Mouse (Mus musculus): ENCODE measurements around the gene Nhlrc2. TPM values are rescaled to one million over a fixed set of nuclear protein-coding genes. Genes with fewer than 3 reads are reported as not detected.

Gene Nhlrc2
- polyA plus RNA-seq, 1 experiment from 2014 or later, result 6.5 TPM

DNA sequence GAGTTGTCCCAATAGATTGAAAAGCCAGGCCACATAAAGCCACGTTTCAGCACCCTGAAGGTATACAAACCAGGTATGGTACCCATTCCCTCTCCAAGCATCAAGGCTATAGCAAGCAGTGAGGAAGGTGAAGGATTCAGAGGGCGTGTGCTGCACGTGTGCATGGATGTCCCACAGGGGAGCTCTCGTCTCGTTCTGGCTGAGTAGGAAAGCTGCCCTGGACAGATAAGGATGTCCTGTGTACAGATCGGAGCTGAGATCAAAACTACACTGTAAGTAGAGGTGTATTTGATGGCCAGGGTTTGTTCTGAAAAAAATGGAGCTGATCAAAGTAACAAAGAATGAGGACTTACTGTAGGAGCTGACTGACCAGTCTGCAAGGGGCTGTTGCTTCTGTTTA is 18.9 kb downstream of the Nhlrc2 start:
- no peak for ATAC-seq (ENCODE audit: low FRiP score)
- H3K4me3 ChIP-seq (replicated peaks), result no peak overlapping the region
- H3K36me3 ChIP-seq, result peaks cover 9% of the 10 kb centered on the region
- no peak overlapping the region for H3K4me2 ChIP-seq
- peaks cover 10% of the 10 kb centered on the region; the same call in 1 of the 2 replicates for H3K4me1 ChIP-seq
- 74% methylated on average over 6 of the region's 6 CpGs for WGBS
- no peaks in the 10 kb centered on the region for H3K27me3 ChIP-seq (replicated peaks)
- H3K9me3 ChIP-seq (replicated peaks), result no peaks in the 10 kb centered on the region
- no peak overlapping the region for H3K27ac ChIP-seq (replicated peaks)
- H3K9ac ChIP-seq (replicated peaks), result no peak overlapping the region

GRCm38 (mm10) chr19:56570781-56571180 is 22.7 kb downstream of the Nhlrc2 start:
- no peaks in the 10 kb centered on the region for H3K27me3 ChIP-seq (replicated peaks)
- no peak overlapping the region for H3K27ac ChIP-seq (replicated peaks)
- H3K9ac ChIP-seq (replicated peaks), result no peak overlapping the region
- peaks cover 14% of the 10 kb centered on the region for H3K36me3 ChIP-seq
- WGBS, result 93% methylated on average over 8 of the region's 8 CpGs
- no peak for ATAC-seq (ENCODE audit: low FRiP score)
- no peak overlapping the region for H3K4me3 ChIP-seq (replicated peaks)
- no peak overlapping the region for H3K4me2 ChIP-seq
- no peaks in the 10 kb centered on the region for H3K9me3 ChIP-seq (replicated peaks)
- peaks cover 10% of the 10 kb centered on the region; the same call in 1 of the 2 replicates for H3K4me1 ChIP-seq

GRCm38 (mm10) chr19:56571234-56571633 is 23.2 kb downstream of the Nhlrc2 start:
- H3K4me3 ChIP-seq (replicated peaks), result no peak overlapping the region
- no peaks in the 10 kb centered on the region for H3K9me3 ChIP-seq (replicated peaks)
- H3K27ac ChIP-seq (replicated peaks), result no peak overlapping the region
- H3K9ac ChIP-seq (replicated peaks), result no peak overlapping the region
- H3K36me3 ChIP-seq, result peaks cover 18% of the 10 kb centered on the region
- ATAC-seq (ENCODE audit: low FRiP score), result no peak
- no peak overlapping the region for H3K4me2 ChIP-seq
- WGBS, result 88% methylated on average over 2 of the region's 2 CpGs
- peaks cover 10% of the 10 kb centered on the region; the same call in 1 of the 2 replicates for H3K4me1 ChIP-seq
- H3K27me3 ChIP-seq (replicated peaks), result no peaks in the 10 kb centered on the region

DNA sequence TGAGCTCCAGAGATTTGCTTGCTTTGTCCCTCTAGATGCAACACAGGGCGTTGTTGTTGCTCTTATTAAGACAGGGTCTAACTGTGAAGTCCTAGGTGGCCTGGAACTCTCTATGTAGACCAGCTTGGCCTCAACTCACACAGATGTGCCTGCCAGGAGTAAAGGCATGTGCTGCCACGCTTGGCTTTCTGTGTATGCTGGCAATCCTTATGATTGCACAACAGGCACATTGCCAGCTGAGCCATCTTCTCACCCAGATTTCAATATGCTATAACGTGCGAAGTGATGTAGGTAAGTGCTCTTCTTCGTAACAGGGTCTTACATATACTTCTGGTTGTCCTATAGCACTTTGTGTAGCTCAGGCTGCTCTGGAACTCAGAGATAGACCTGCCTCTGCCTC is 23.9 kb downstream of the Nhlrc2 start:
- no peak for ATAC-seq (ENCODE audit: low FRiP score)
- 87% methylated on average over 5 of the region's 5 CpGs for WGBS
- no peaks in the 10 kb centered on the region for H3K9me3 ChIP-seq (replicated peaks)
- no peak overlapping the region for H3K4me3 ChIP-seq (replicated peaks)
- H3K4me2 ChIP-seq, result no peak overlapping the region
- no peak overlapping the region for H3K27ac ChIP-seq (replicated peaks)
- H3K4me1 ChIP-seq, result peaks cover 8% of the 10 kb centered on the region; the same call in 1 of the 2 replicates
- no peaks in the 10 kb centered on the region for H3K27me3 ChIP-seq (replicated peaks)
- H3K9ac ChIP-seq (replicated peaks), result no peak overlapping the region
- peaks cover 18% of the 10 kb centered on the region for H3K36me3 ChIP-seq

- H3K27me3 ChIP-seq (replicated peaks), result no peaks in the 10 kb centered on the region
- WGBS, result 92% methylated on average over 6 of the region's 6 CpGs
- H3K9ac ChIP-seq (replicated peaks), result no peak overlapping the region
- H3K36me3 ChIP-seq, result peaks cover 29% of the 10 kb centered on the region
- H3K4me1 ChIP-seq, result 0 out of 2 replicates have a peak, but pooled peaks cover 3% of the 10 kb centered on the region
- no peaks in the 10 kb centered on the region for H3K9me3 ChIP-seq (replicated peaks)
- H3K4me3 ChIP-seq (replicated peaks), result no peak overlapping the region
- H3K4me2 ChIP-seq, result no peak overlapping the region
- H3K27ac ChIP-seq (replicated peaks), result no peak overlapping the region
- no peak for ATAC-seq (ENCODE audit: low FRiP score)
Observed at GRCm38 (mm10) chr19:56573184-56573583, 25.1 kb downstream of the Nhlrc2 start.

GRCm38 (mm10) chr19:56577801-56578200 is 29.7 kb downstream of the Nhlrc2 start:
- ATAC-seq (ENCODE audit: low FRiP score), result no peak
- H3K4me2 ChIP-seq, result no peak overlapping the region
- H3K9me3 ChIP-seq (replicated peaks), result no peaks in the 10 kb centered on the region
- WGBS, result 100% methylated on average over 1 of the region's 1 CpGs
- no peak overlapping the region for H3K27ac ChIP-seq (replicated peaks)
- H3K36me3 ChIP-seq, result peaks cover 23% of the 10 kb centered on the region
- H3K4me3 ChIP-seq (replicated peaks), result no peak overlapping the region
- no peaks in the 10 kb centered on the region for H3K4me1 ChIP-seq
- no peak overlapping the region for H3K9ac ChIP-seq (replicated peaks)
- no peaks in the 10 kb centered on the region for H3K27me3 ChIP-seq (replicated peaks)

DNA sequence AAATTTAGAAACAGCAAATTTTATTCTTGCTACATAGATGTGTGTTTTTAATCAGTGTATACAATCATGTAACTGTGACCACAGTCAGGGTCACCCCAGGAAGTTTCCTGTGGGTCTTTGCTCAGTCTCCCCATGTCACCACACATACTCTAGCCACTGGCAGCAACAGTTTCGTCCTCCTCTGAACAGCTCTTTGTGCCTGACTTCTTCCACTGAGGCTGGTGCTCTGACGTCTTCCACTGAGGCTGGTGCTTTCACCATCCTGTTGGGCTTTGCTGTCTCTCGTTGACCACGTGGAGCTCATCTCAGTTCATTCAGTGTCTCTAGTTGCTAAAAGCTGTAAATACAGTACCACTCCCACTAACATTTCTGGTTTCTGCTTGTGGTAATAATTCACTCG is 33.9 kb downstream of the Nhlrc2 start:
- no peak overlapping the region for H3K4me2 ChIP-seq
- H3K9me3 ChIP-seq (replicated peaks), result no peaks in the 10 kb centered on the region
- no peak for ATAC-seq (ENCODE audit: low FRiP score)
- no peaks in the 10 kb centered on the region for H3K4me1 ChIP-seq
- H3K36me3 ChIP-seq, result peaks cover 15% of the 10 kb centered on the region
- H3K27ac ChIP-seq (replicated peaks), result no peak overlapping the region
- WGBS, result 91% methylated on average over 5 of the region's 5 CpGs
- no peak overlapping the region for H3K4me3 ChIP-seq (replicated peaks)
- H3K9ac ChIP-seq (replicated peaks), result no peak overlapping the region
- H3K27me3 ChIP-seq (replicated peaks), result no peaks in the 10 kb centered on the region

DNA sequence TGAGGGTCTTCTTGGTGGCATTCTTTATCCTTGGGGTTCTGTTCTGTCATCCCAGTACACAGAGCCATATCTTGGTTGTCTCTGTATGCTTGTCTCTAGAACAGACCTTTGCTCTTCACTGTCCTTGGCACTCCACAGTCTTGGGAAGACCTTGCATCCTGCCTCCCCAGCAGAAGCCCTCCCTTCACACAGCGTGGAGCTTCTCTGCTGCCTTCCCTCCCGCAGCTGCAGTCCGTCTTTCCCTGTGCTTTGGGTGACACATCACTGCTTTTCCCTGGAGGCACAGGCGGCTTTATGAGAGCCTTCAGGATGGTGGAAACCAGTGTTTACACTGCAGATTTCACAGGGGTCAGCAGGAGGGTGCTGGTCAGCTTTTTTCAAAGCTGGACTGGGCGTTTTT is 35.7 kb downstream of the Nhlrc2 start:
- Histone ChIP-seq H3K4me2 (no peak overlapping the region), H3K4me3 (replicated peaks) (no peak overlapping the region), H3K9ac (replicated peaks) (no peak overlapping the region), H3K36me3 (peaks cover 12% of the 10 kb centered on the region; the same call in 1 of the 2 replicates), H3K9me3 (replicated peaks) (no peaks in the 10 kb centered on the region), H3K4me1 (peaks cover 3% of the 10 kb centered on the region; the same call in 1 of the 2 replicates), H3K27me3 (replicated peaks) (no peaks in the 10 kb centered on the region), H3K27ac (replicated peaks) (no peak overlapping the region)
- ATAC-seq (ENCODE audit: low FRiP score), result no peak
- 73% methylated on average over 5 of the region's 5 CpGs for WGBS

DNA sequence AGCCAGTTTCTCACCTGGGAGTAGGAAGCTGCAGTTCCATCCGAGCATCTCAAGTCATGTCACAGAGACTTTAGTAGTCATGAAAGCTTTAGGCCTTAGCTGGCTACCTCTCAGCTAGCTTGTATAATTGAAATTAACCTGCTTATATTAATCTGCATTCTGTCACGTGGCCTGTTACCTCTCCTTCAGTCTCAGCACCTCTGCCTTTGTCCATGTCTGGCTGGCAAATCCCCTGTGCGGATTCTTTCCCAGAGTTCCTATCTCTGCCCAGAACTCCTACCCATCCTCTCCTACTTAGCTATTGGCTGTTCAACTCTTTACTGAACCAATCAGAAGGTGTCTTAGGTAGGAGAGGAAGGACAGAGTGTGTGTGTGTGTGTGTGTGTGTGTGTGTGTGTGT is 36.2 kb downstream of the Nhlrc2 start:
- Histone ChIP-seq H3K4me1 (peaks cover 3% of the 10 kb centered on the region; the same call in 1 of the 2 replicates), H3K4me2 (no peak overlapping the region)
- 88% methylated on average over 3 of the region's 3 CpGs for whole genome bisulfite sequencing

GRCm38 (mm10) chr19:56586320-56586719 is 38.3 kb downstream of the Nhlrc2 start:
- H3K4me3 ChIP-seq (replicated peaks), result no peak overlapping the region
- no peak overlapping the region for H3K4me2 ChIP-seq
- 89% methylated on average over 8 of the region's 8 CpGs for WGBS
- H3K9me3 ChIP-seq (replicated peaks), result no peaks in the 10 kb centered on the region
- H3K27me3 ChIP-seq (replicated peaks), result no peaks in the 10 kb centered on the region
- peaks cover 33% of the 10 kb centered on the region for H3K36me3 ChIP-seq
- H3K9ac ChIP-seq (replicated peaks), result no peak overlapping the region
- H3K4me1 ChIP-seq, result peaks cover 3% of the 10 kb centered on the region; the same call in 1 of the 2 replicates
- no peak overlapping the region for H3K27ac ChIP-seq (replicated peaks)
- ATAC-seq (ENCODE audit: low FRiP score), result no peak

More for the DNA sequence above, 36.2 kb downstream of the Nhlrc2 start:
- Histone ChIP-seq H3K9ac (replicated peaks) (no peak overlapping the region), H3K27ac (replicated peaks) (no peak overlapping the region), H3K9me3 (replicated peaks) (no peaks in the 10 kb centered on the region), H3K4me3 (replicated peaks) (no peak overlapping the region), H3K27me3 (replicated peaks) (no peaks in the 10 kb centered on the region), H3K36me3 (peaks cover 15% of the 10 kb centered on the region)
- ATAC-seq (ENCODE audit: low FRiP score), result no peak

- ATAC-seq (ENCODE audit: low FRiP score), result no peak
- H3K27ac ChIP-seq (replicated peaks), result no peak overlapping the region
- H3K4me2 ChIP-seq, result no peak overlapping the region
- no peak overlapping the region for H3K9ac ChIP-seq (replicated peaks)
- H3K36me3 ChIP-seq, result peaks cover 46% of the 10 kb centered on the region
- peaks cover 3% of the 10 kb centered on the region; the same call in 1 of the 2 replicates for H3K4me1 ChIP-seq
- H3K4me3 ChIP-seq (replicated peaks), result no peak overlapping the region
- 77% methylated on average over 6 of the region's 6 CpGs for WGBS
- H3K27me3 ChIP-seq (replicated peaks), result no peaks in the 10 kb centered on the region
- no peaks in the 10 kb centered on the region for H3K9me3 ChIP-seq (replicated peaks)
Observed at GRCm38 (mm10) chr19:56588205-56588626, 40.2 kb downstream of the Nhlrc2 start.

DNA sequence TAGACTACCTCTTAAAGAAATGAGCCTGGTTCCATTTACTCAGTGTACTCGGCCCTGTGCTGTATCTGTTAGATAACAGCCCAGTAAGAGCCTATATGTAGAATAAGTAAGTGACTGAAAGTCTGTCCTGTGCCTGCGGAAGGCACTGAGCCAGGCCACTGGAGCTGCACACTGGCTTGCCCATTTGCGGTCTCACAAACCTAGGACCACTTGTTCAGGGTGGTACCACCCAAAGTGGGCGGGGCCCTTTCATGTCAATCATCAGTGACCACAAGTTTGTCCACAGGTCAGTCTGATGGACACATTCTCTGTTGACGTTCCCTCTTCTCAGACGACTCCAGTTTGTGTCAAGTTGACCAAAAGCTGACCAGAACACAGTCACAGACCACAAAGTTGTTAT is 40.9 kb downstream of the Nhlrc2 start:
- H3K9ac ChIP-seq (replicated peaks), result no peak overlapping the region
- peaks cover 3% of the 10 kb centered on the region; the same call in 1 of the 2 replicates for H3K4me1 ChIP-seq
- peaks cover 51% of the 10 kb centered on the region for H3K36me3 ChIP-seq
- H3K4me3 ChIP-seq (replicated peaks), result no peak overlapping the region
- H3K4me2 ChIP-seq, result no peak overlapping the region
- ATAC-seq (ENCODE audit: low FRiP score), result no peak
- no peaks in the 10 kb centered on the region for H3K27me3 ChIP-seq (replicated peaks)
- H3K9me3 ChIP-seq (replicated peaks), result no peaks in the 10 kb centered on the region
- 94% methylated on average over 6 of the region's 6 CpGs for WGBS
- H3K27ac ChIP-seq (replicated peaks), result no peak overlapping the region

All from neural tube, embryonic 15.5 days (tissue).